Mouse (Mus musculus) ovary, adult 18-20 months (tissue): ENCODE results near the gene Mbd4.
"Not testable (repeated sequence)": the region's sequence is repeated elsewhere in the genome, so short reads cannot be mapped to it uniquely, and the experiment has no call there.

Experiments
- DNase-seq: peaks from one replicate; pipeline ENCODE4 v3.0.0; 2022; ENCODE audit warnings: low spot score, mixed read lengths

Gene Mbd4

DNA sequence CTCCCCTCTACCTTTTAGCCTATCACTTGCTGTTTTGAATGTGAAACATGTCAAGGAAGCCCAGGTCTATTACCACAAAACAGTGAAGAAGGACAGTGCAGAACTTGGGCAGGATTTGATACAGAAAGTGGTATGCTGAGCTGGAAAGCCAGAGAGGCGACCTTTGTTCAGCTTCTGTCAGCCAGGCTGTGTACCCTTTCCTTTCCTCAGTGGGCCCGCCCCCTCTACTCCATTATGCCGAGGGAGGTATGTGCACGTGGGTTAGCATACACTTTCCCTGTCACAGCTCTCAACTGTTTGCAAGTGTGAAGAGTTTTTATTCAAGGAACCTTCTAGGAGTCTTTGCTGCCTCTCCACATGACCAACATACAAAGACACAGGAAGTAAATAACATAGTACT lies 6.1 kb upstream of the Mbd4 start:
- DNase-seq, result no peak

DNA sequence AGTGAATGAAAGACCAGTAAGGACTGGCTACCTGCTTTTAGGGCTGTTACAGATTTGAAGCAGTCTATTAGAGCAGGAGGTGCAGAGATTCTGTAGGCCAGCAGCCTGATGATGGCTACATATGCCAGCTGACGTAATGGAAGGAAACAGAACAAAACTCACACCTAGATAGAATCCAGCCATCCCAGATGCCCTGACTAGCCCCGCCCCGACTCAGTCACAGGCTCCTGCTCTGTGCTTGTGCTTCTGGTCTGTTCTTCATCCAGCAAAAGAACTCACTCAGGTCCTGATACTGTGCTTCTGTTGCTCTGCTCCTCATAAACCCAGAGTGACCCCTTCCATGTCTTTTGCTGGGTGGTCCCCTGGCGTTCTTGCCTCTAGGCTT lies 3.2 kb upstream of the Mbd4 start:
- DNase-seq, result no peak

DNA sequence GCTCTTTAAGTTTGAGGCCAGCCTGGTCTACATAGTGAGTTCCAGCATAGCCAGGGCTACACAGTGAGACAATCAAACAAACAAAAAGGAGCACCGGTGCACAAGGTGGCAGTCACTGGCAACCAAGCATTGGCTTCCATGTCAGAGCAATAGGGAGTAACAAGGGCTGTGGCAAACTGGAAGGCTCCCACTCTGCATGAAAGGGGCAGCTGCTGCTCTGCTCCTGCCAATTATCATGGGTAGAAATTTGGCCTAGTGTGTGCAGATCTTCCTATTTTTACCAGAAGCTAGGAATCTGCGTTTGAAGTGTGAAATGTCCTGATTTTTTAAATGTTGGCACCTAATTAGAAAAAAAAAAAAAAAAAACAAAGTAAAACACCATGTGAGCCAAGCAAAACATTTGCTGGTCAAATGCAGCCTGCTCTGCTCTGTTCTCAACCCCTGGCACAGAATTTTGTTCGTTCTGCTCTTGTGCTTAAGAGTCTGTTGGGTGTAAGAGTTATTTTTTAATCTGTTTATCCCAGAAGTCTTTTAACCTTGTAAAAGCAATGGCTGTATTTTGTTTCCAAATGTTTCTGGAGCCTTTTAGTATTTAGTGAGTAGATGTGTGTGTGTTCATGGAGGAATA lies 2.7 kb upstream of the Mbd4 start:
- no peak for DNase-seq

DNA sequence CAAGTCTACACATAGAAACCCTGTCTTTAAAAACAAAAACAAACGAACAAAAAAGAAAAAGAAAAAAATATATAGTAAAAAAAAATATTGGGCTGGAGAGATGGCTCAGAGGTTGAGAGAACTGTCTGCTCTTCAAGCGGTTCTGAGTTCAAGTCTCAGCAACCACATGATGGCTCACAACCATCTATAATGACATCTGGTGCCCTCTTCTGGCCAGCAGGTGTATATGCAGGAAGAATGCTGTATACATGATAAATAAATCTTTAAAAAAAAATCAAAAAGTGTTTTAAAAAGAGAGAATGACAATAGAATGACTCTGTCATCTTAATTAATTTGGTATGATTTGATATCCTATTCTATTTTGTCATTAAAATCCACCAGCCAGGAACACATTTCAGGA lies 1.3 kb upstream of the Mbd4 start:
- no peak for DNase-seq

DNA sequence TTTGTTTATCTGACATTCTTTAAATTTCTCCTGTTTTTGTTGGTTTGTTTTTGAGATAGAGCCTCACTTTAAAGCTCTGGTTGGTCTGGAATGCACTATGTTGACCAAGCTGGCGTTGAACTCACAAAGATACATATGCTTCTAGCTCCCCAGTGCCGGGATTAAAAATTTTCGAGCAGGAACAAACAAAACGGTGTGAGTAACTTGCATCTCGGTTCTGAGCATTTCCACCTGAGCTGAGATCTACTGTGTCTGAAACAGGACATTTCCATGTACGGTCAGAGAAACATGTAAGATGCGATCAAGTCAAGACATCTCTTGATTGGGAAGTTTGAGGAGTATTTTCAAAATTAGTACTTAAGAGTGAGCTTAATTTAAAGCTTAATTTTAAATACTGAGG lies 814 bp upstream of the Mbd4 start:
- no peak for DNase-seq

DNA sequence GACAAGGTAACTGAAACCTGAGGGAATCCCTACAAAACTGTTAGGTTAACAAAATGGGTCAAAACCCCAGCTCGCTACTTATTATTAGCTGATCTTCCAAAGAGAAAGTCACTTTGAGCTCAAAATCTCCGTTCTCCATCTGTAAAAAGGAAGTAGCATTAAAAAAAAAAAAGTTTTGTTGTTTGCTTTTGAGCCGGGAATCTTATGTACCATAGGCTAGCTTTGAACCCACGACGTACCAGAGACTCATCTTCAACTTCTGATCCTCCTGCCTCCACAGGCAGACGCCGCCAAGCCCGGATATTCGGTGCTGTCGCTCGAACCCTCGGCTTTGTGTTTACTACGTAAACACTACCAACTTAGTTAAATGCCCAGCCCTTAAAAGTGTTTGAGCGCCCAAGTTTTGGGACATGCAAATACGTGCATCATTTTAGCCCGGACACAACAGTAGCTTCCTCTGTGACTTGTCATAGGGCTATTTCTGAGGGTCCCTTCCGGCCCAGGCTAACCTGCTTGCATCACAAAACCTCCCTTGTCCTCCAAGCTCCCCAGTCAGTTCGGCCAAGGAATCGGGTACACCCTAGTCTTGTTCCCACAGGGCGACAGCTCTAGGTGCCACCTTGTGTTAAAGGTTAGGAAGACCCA lies 603 bp downstream of the Mbd4 start:
- no peak for DNase-seq

DNA sequence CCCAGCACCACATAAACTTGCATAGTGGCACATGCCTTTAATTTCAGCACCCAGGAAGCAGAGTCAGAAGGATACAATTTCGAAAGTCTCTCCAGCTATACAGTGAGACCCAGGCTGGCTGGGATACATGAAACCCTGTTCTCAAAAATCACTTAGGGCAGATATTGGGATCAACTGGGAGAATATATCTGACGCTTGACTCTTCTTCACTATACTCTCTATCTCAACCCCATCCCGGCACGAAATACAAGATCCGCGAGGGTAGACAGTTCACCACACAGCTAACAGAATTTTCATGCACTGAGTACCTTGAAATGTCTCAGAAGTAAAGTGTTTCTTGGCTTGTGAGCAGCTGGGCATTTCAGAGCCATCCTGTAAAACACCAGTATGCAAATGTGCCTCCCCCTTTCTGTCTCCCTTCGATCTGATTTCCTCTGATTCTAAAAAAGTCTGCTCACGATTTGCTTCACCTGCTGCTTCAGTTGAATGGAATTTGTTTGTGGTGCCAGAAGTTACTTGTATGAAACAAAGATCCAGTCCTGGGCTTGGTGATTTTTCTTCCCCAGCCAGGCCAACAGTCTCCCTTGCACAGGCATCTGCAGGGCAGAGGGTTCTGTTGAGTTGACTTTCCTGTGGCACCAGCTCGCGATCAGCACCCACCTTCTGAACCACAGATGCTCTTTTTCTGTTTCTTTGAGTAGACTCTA lies 4.4 kb downstream of the Mbd4 start:
- DNase-seq, result no peak

DNA sequence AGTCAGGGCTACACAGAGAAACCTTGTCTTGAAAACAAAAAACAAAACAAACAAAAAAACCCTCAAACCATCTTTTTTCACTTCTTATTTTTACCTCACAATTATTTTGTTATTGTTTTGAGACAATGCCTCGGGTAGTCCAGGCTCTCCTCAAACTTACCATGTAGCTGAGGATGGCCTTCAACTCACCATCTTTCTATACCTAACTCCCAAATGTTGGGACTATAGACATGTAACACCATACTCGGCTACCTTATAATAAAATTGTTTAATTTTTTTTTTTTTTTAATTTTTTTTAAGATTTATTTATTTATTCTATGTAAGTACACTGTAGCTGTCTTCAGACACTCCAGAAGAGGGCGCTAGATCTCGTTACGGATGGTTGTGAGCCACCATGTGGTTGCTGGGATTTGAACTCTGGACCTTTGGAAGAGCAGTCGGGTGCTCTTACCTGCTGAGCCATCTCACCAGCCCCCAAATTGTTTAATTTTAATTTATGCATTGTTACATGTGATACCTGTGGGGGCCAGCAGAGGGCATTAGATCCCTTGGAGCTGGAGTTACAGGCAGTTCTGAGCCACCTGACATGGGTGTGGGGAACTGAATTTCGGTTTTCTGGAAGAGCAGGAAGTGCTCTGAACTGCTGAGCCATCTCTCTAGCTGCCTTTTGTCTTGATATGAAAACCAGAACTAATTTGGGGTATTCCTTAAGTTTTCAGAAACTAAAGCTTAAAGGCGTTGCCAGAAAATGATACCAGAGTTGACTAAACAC lies 6.3 kb downstream of the Mbd4 start:
- DNase-seq, result no peak

DNA sequence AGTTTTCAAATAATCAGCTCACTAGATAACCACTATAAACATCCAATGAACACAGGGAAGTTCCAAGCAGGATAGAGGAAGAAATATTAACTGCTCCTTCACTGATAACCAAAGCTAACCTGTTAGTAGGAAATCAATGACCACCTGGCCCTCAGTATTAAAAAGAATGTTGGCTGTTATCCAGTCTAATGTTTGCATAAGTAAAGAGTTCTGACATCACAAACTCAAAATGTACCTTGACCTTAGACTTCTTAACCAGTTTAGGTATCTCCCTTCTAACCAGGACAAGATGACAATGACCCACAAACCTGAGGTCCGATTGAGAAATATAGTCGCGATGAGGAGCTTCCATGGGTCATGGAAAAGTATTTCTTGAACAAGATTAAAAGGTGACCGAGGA lies 8.2 kb downstream of the Mbd4 start:
- no peak for DNase-seq

DNA sequence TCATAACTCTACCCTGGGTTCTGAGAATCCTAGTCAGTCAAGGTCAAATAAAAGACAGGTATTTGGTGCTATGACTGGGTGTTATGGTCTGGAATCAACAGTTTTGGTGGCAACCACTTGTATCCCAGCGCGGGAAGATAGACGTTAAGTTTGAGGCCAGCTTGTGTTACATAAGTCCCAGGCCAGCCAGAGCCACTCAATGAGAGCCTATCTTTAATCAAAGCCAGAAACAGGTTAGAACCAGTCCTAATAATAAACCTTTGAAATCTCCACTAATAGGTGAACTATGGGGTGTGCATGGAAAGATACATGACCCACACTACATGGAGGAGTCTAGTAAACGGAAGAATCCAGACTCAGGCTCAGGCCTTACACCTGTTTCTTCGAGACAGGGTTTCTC lies 14.4 kb downstream of the Mbd4 start:
- DNase-seq, result no peak

DNA sequence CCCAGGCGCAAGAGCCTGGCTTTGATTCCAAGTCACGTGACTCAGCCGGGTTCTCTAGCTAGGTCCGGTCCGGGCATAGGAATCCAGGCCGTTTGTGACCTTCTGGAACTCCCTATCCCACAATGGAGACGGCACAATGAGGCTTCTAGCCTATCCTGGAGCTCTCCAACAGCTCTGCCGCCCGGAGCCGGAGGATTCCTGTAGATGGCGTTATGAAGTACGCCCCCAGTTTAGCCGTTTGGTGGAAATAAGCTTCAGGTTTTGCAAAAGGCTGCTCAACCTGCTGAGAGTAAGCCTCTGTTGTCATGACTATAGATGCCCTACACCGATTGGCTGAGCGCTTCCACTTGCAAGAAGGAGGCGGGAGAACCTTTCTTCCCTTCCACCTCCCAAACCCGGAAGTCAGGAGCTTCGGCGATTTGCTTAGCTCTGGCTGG lies 15.0 kb downstream of the Mbd4 start, which contains the start of gene Efcab12:
Efcab12 (minus strand) TSS at position 252 of the 437 bp plus-strand sequence.
- DNase-seq, result peak; percentile 68

DNA sequence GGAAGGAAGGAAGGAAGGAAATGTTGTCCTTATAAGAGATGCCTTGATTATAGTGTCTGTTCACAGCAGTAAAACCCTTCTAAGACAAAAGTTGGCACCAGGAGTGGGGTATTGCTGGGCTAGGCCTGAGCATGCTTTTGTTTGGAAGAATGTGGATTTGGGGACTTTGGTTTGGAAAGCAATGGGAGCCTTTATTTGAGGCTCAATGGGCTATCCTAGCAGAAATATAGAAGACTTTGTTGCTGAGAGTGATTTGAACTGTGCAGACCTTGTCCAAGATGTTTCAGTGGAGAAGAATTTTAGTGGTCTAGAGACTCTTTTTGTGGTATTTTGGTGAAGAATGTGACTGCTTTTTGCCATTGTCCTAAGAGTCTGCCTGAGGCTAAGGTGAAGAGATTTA lies 19.3 kb downstream of the Mbd4 start:
- DNase-seq, result no peak

DNA sequence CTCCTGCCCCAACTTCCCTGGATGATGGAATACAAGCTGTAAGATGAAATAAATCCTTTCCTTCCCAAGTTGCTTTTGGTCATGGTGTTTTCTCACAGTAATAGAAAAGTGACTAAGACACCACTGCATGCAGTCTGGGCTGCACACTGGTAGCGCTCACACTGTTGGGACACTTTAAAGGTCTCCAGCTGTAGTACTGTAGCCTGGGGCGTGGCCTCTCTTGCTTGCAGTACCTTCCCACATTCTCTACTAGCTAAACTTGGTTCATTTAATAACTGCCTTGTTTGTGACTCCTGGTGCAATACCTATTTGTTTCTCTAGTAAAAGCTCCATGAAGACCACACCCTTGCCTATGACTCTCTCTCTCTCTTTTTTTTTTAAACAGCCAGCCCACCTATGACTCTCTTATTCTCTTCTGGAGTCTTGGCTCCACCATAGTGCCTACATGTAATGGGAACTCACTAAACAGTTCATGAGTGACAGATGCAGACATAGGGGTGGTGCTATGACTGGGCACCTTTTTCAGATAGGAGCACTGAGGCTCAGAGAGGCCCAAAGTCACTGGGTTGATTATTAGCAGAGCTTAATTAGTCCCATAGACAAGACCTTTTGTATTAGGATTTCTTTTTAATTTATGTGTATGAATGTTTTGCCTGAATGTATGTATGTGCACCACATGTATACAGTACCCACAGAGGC lies 20.9 kb downstream of the Mbd4 start:
- no peak for DNase-seq

DNA sequence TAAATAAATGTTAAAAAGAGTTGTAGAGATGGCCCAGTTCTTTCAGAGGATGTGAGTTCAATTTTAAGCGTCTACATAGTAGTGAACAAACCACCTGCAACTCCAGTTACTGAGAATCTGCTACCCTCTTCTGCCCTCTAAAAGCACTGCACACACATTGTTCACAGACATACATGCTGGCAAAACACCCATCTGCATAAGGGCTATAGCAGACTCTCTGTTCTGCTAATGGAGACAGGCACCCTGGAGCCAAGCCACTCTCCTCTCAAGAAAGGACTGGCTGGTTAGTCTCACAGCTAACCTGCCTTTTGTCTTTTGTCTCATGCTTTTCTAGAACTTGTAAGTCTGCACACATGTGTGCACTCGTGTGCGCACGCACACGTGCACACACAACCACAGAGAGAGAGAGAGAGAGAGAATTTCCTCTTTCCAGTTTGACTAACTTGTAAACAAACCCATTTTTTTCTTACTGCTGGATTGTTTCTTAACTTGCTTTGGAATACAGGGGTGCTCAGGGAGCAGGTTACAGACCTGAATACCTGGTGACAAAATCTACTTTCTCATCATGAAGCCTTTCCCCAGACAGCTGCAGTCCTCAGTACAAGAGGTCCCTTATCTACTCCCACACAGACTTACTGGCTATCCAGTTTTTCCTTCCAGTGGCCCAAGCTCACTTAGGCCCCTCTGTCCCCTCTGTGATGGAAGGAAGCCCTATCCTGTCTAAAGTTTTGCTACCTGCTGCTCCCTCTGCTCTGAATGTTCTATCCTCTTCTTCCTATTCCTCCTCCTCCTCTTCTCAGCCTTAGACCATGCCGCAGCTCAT lies 22.2 kb downstream of the Mbd4 start:
- no peak for DNase-seq

DNA sequence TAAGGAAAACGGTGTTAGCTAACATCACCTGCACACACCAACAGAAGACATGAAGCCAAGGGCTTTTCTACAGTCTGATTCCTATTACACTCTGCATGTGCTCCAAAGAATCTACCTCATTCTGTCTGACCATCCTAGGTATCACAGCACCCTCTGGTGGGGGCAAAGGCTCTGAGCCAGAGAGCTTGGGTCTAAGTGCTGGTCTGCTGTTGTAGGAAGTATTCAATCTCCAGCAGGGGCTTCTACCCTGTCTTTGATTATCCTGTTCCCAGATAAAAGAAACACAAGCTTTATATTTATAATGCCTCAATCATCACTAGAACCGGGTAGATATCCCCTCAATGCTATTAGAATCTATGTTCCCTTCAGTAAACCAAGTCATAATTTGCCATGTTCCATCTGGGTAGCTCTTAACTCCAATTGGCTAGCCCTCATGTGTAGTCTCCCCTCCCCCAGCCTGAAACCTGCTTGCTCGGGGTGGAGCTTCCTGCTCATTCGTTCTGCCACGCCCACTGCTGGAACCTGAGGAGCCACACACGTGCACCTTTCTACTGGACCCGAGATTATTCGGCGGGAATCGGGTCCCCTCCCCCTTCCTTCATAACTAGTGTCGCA lies 29.2 kb downstream of the Mbd4 start:
- not testable (repeated sequence) for DNase-seq

DNA sequence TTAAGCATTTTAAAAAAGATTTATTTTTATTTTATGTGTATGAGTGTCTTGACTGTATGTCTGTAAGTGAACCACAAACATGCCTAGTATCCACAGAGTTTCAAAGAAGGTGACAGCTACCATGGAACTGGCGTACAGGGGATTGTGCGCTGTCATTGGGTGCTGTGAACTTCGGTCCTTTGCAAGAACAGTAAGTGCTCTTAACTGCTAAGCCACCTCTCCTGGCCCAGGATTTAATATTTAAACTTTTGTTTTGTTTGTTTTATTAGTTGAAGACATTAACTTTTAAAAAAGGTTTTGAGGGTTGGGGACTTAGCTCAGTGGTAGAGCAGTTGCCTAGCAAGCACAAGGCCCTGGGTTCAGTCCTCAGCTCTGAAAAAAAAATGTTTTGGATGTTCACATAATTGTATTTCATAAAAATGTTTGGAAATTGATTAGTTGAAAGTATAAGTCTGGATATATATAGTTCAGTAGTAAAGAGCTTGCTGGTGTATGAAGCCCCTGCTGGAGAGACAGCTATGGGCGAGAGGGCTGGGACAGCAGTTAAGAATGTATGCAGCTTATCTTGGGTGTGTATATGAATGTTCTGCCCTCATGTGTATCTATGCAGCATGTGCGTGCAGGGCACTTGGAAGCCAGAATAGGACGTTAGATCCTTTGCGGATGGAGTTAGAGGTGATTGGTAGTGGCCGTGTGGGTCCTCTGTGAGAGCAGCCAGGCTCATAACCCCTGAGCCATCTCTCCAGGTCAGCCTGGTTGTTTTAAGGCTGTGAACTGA lies 31.8 kb downstream of the Mbd4 start:
- DNase-seq, result no peak

DNA sequence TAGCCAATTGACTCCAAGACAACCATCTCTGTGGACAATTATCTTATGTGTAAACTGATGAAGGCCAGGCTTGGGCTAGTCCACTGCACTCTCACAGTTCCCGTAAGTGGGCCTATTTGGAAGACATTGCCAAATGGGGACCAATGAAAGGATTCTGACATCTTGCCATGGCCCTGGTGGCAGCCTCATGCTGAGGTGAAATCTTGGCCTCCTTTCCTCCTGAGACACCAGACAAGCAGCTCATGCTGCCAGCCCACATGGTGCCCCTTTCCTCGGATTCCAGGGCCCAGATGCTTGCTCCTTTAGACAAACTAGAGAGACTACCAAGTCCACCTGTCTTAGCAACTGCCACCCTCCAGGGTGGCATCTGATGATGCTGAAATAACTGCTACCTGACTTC lies 35.0 kb downstream of the Mbd4 start:
- DNase-seq, result no peak

DNA sequence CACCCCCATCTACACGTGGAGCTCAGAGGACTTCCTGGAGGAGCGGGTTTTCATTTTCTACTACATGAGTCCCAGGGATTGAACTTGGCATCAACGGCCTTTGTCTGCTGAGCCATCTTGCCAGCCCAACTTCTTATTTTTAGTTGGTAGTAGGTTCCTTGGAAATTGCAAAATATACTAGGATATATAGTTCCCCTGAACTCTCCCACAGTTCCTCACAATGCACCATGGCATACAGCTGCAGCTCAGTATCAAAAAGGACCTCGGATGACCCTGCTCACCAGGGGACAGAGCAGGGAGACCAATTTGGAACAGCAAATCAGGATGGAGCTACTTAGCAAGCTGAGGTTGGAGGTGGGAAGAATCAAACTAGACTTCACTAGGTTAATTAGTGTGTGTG lies 38.1 kb downstream of the Mbd4 start:
- no peak for DNase-seq

DNA sequence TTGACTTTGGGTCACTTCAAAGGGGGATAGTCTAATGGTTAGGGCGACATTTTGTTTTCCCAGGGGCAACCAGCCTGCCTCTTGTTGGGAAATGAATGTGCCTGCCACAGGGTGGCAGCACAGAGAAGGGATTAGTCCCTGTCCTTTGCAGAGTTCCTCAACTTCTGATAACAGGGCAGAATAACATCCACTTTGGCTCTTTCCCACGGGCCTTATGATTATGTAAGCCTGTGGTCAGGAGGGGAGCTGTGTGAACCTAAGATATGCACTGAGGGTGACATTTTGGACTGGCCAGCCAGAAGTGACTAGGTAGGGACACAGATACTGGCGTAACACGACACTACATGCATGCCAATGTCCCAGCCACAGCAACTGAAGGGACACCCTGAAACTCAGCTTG lies 39.1 kb downstream of the Mbd4 start:
- peak; percentile 50 for DNase-seq

DNA sequence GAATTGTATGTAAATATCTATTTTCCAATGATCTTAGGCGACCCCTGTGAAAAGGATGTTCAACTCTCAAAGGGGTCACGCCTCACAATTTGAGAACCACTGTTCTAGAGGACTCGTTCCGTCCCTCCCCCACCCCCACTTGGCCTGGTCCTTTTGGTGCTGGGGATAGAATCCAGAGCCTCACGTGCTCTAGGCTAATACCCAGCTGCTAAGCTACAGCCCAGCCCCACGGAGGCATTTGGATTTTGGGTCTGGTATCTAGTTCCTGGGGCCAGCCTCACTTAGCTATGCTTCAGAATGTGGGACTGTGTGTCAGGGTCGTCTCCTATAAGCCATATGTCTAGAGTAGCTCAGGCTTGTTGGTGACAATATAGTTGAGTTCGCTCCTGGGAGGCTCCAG lies 41.6 kb downstream of the Mbd4 start:
- no peak for DNase-seq
